Mouse (Mus musculus) heart, embryonic 12.5 days (tissue): ENCODE measurements around the gene Cacnb4. TPM values are rescaled to one million over a fixed set of nuclear protein-coding genes. Genes with fewer than 3 reads are reported as not detected.

Experiments used
- ATAC-seq: fragments of 200-750 bp; cut with Nextera tagmentation; 2 replicates; pipeline ENCODE4 v1.8.0; 2017; ENCODE audit warnings: moderate TSS enrichment, moderate library complexity; ENCODE audit not compliant: insufficient number of reproducible peaks, low FRiP score
- H3K27ac ChIP-seq: fragments of 300-500 bp; sonication (generic); 2 replicates; pipeline ENCODE4 v1.5.1; 2016; ENCODE audit warnings: mild to moderate bottlenecking, moderate library complexity; ENCODE audit not compliant: poor library complexity, severe bottlenecking
- H3K27me3 ChIP-seq: fragments of 300-500 bp; sonication (generic); replicated peaks from 2 replicates; pipeline ENCODE4 v1.6.1; 2016; ENCODE audit warnings: mild to moderate bottlenecking, moderate library complexity
- H3K36me3 ChIP-seq: fragments of 300-500 bp; sonication (generic); 2 replicates; pipeline ENCODE4 v1.6.1; 2016; ENCODE audit warnings: mild to moderate bottlenecking, moderate library complexity
- H3K4me1 ChIP-seq: fragments of 300-500 bp; sonication (generic); replicated peaks from 2 replicates; pipeline ENCODE4 v1.6.1; 2016; ENCODE audit warnings: mild to moderate bottlenecking
- H3K4me2 ChIP-seq: fragments of 300-500 bp; sonication (generic); 2 replicates; pipeline ENCODE4 v1.6.1; 2016; ENCODE audit warnings: mild to moderate bottlenecking, moderate library complexity
- H3K4me3 ChIP-seq: fragments of 300-500 bp; sonication (generic); 2 replicates; pipeline ENCODE4 v1.5.1; 2016; ENCODE audit warnings: mild to moderate bottlenecking
- H3K9ac ChIP-seq: fragments of 300-500 bp; sonication (generic); 2 replicates; pipeline ENCODE4 v1.6.1; 2016; ENCODE audit warnings: mild to moderate bottlenecking, moderate library complexity
- H3K9me3 ChIP-seq: fragments of 300-500 bp; sonication (generic); replicated peaks from 2 replicates; pipeline ENCODE4 v1.6.1; 2016; ENCODE audit warnings: mild to moderate bottlenecking, moderate library complexity
- WGBS: fragments of 180-500 bp; shearing (Covaris S2); methylation state at CpG from one replicate; pipeline ENCODE4 v1.1.7; 2016; 5-methylcytosine and 5-hydroxymethylcytosine counted together
- polyA plus RNA-seq: library from polyadenylated mRNA; unstranded; fragments of >200 nt; fragmentation: Nextera tagmentation; extraction: Ambion mirVana; gene quantifications from 2 replicates; pipeline ENCODE4 v1.2.1, GENCODE M21; 2016

Cacnb4 gene
- polyA plus RNA-seq, 1 experiment from 2014 or later: 0.41 TPM

GRCm38 (mm10) chr2:52604651-52605020 lies 72.0 kb downstream of the Cacnb4 start:
- no peak for ATAC-seq
- H3K4me1 ChIP-seq: peaks cover 8% of the 10 kb centered on the region; the same call in 1 of the 2 replicates
- H3K4me2 ChIP-seq: no peak overlapping the region
- H3K36me3 ChIP-seq: no peaks in the 10 kb centered on the region
- H3K27ac ChIP-seq: no peak overlapping the region
- H3K9me3 ChIP-seq: no peaks in the 10 kb centered on the region
- 79% methylated on average over 8 of the region's 8 CpGs for WGBS
- H3K9ac ChIP-seq: no peak overlapping the region
- H3K4me3 ChIP-seq: no peak overlapping the region
- H3K27me3 ChIP-seq: no peaks in the 10 kb centered on the region

- peaks cover 8% of the 10 kb centered on the region; the same call in 1 of the 2 replicates for H3K4me1 ChIP-seq
- WGBS: 84% methylated on average over 11 of the region's 11 CpGs
Observed at GRCm38 (mm10) chr2:52603935-52604650, 72.5 kb downstream of the Cacnb4 start.

GRCm38 (mm10) chr2:52603421-52603820 lies 73.2 kb downstream of the Cacnb4 start:
- Histone ChIP-seq H3K36me3 (no peaks in the 10 kb centered on the region), H3K4me2 (peak overlapping the region; percentile 27; the same call in 1 of the 2 replicates)

More at GRCm38 (mm10) chr2:52603935-52604650, 72.5 kb downstream of the Cacnb4 start:
- H3K9me3 ChIP-seq: no peaks in the 10 kb centered on the region
- H3K4me3 ChIP-seq: no peak overlapping the region
- no peaks in the 10 kb centered on the region for H3K27me3 ChIP-seq
- H3K27ac ChIP-seq: no peak overlapping the region
- no peaks in the 10 kb centered on the region for H3K36me3 ChIP-seq
- no peak for ATAC-seq
- no peak overlapping the region for H3K4me2 ChIP-seq
- H3K9ac ChIP-seq: no peak overlapping the region

GRCm38 (mm10) chr2:52602921-52603320 lies 73.7 kb downstream of the Cacnb4 start:
- H3K4me3 ChIP-seq: no peak overlapping the region
- 87% methylated on average over 8 of the region's 8 CpGs for WGBS
- no peaks in the 10 kb centered on the region for H3K27me3 ChIP-seq
- no peaks in the 10 kb centered on the region for H3K36me3 ChIP-seq
- H3K4me1 ChIP-seq: peaks cover 8% of the 10 kb centered on the region; the same call in 1 of the 2 replicates
- H3K9ac ChIP-seq: no peak overlapping the region
- H3K27ac ChIP-seq: no peak overlapping the region
- ATAC-seq: no peak
- no peaks in the 10 kb centered on the region for H3K9me3 ChIP-seq
- no peak overlapping the region for H3K4me2 ChIP-seq

More at GRCm38 (mm10) chr2:52603421-52603820, 73.2 kb downstream of the Cacnb4 start:
- no peak overlapping the region for H3K9ac ChIP-seq
- no peak overlapping the region for H3K4me3 ChIP-seq
- no peak overlapping the region for H3K27ac ChIP-seq
- 41% methylated on average over 6 of the region's 6 CpGs for WGBS
- no peaks in the 10 kb centered on the region for H3K9me3 ChIP-seq
- peaks cover 8% of the 10 kb centered on the region; the same call in 1 of the 2 replicates for H3K4me1 ChIP-seq
- ATAC-seq: no peak
- H3K27me3 ChIP-seq: no peaks in the 10 kb centered on the region

GRCm38 (mm10) chr2:52602228-52602627 lies 74.4 kb downstream of the Cacnb4 start:
- Histone ChIP-seq H3K4me2 (no peak overlapping the region), H3K27ac (no peak overlapping the region), H3K4me1 (peaks cover 8% of the 10 kb centered on the region; the same call in 1 of the 2 replicates), H3K27me3 (no peaks in the 10 kb centered on the region), H3K36me3 (no peaks in the 10 kb centered on the region), H3K9ac (no peak overlapping the region), H3K9me3 (no peaks in the 10 kb centered on the region), H3K4me3 (no peak overlapping the region)
- no peak for ATAC-seq
- 78% methylated on average over 2 of the region's 2 CpGs for WGBS

GRCm38 (mm10) chr2:52597511-52597910 lies 79.1 kb downstream of the Cacnb4 start:
- H3K27me3 ChIP-seq: no peaks in the 10 kb centered on the region
- no peaks in the 10 kb centered on the region for H3K36me3 ChIP-seq
- no peak for ATAC-seq
- H3K9ac ChIP-seq: no peak overlapping the region
- H3K4me3 ChIP-seq: no peak overlapping the region
- no peak overlapping the region for H3K4me2 ChIP-seq
- H3K27ac ChIP-seq: no peak overlapping the region
- H3K4me1 ChIP-seq: no peaks in the 10 kb centered on the region
- no peaks in the 10 kb centered on the region for H3K9me3 ChIP-seq

- H3K9me3 ChIP-seq: no peaks in the 10 kb centered on the region
- no peak overlapping the region for H3K4me2 ChIP-seq
- no peak overlapping the region for H3K4me3 ChIP-seq
- H3K36me3 ChIP-seq: no peaks in the 10 kb centered on the region
- no peak overlapping the region for H3K9ac ChIP-seq
- no peak for ATAC-seq
- WGBS: 88% methylated on average over 8 of the region's 8 CpGs
- no peaks in the 10 kb centered on the region for H3K27me3 ChIP-seq
- H3K27ac ChIP-seq: no peak overlapping the region
- peaks cover 17% of the 10 kb centered on the region for H3K4me1 ChIP-seq
Observed at GRCm38 (mm10) chr2:52593814-52594213, 82.8 kb downstream of the Cacnb4 start.

GRCm38 (mm10) chr2:52593260-52593659 lies 83.4 kb downstream of the Cacnb4 start:
- no peaks in the 10 kb centered on the region for H3K27me3 ChIP-seq
- H3K9me3 ChIP-seq: no peaks in the 10 kb centered on the region
- H3K4me3 ChIP-seq: no peak overlapping the region
- no peak overlapping the region for H3K4me2 ChIP-seq
- no peaks in the 10 kb centered on the region for H3K36me3 ChIP-seq
- ATAC-seq: no peak
- no peak overlapping the region for H3K9ac ChIP-seq
- WGBS: 69% methylated on average over 5 of the region's 5 CpGs
- H3K4me1 ChIP-seq: peaks cover 17% of the 10 kb centered on the region
- H3K27ac ChIP-seq: no peak overlapping the region

GRCm38 (mm10) chr2:52590970-52591347 lies 85.7 kb downstream of the Cacnb4 start:
- H3K27ac ChIP-seq: peak overlapping the region; percentile 76; the same call in 1 of the 2 replicates
- ATAC-seq: peak; percentile 68; the same call in 1 of the 2 replicates
- WGBS: 2% methylated on average over 5 of the region's 5 CpGs

GRCm38 (mm10) chr2:52590340-52590969 lies 86.2 kb downstream of the Cacnb4 start:
- H3K4me3 ChIP-seq: no peak overlapping the region

More at GRCm38 (mm10) chr2:52590970-52591347, 85.7 kb downstream of the Cacnb4 start:
- Histone ChIP-seq H3K4me2 (peak overlapping the region; percentile 31; the same call in 1 of the 2 replicates), H3K27me3 (no peaks in the 10 kb centered on the region), H3K9ac (peak overlapping the region; percentile 33; the same call in 1 of the 2 replicates), H3K4me1 (peaks cover 17% of the 10 kb centered on the region), H3K4me3 (no peak overlapping the region), H3K36me3 (no peaks in the 10 kb centered on the region), H3K9me3 (no peaks in the 10 kb centered on the region)

GRCm38 (mm10) chr2:52589514-52589913 lies 87.1 kb downstream of the Cacnb4 start:
- Histone ChIP-seq H3K4me3 (no peak overlapping the region), H3K9me3 (no peaks in the 10 kb centered on the region), H3K4me1 (peaks cover 17% of the 10 kb centered on the region), H3K9ac (no peak overlapping the region), H3K36me3 (no peaks in the 10 kb centered on the region), H3K27ac (peak overlapping the region; percentile 76; the same call in 1 of the 2 replicates), H3K4me2 (no peak overlapping the region), H3K27me3 (no peaks in the 10 kb centered on the region)
- WGBS: 86% methylated on average over 4 of the region's 4 CpGs
- no peak for ATAC-seq

More at GRCm38 (mm10) chr2:52590340-52590969, 86.2 kb downstream of the Cacnb4 start:
- peak overlapping the region; percentile 31 for H3K4me2 ChIP-seq
- 55% methylated on average over 7 of the region's 7 CpGs for WGBS
- H3K4me1 ChIP-seq: peaks cover 17% of the 10 kb centered on the region
- no peaks in the 10 kb centered on the region for H3K9me3 ChIP-seq
- H3K9ac ChIP-seq: peak overlapping the region; percentile 33; the same call in 1 of the 2 replicates
- ATAC-seq: 0 out of 2 replicates have a peak, but pooled peaks have one; percentile 29
- H3K27me3 ChIP-seq: no peaks in the 10 kb centered on the region
- H3K36me3 ChIP-seq: no peaks in the 10 kb centered on the region
- peak overlapping the region; percentile 76 for H3K27ac ChIP-seq
